Mouse (Mus musculus): ENCODE measurements around the gene Aldoc. TPM values are rescaled to one million over a fixed set of nuclear protein-coding genes. Genes with fewer than 3 reads are reported as not detected.

Gene Aldoc
- polyA plus RNA-seq, 1 experiment: 1.7 TPM

DNA sequence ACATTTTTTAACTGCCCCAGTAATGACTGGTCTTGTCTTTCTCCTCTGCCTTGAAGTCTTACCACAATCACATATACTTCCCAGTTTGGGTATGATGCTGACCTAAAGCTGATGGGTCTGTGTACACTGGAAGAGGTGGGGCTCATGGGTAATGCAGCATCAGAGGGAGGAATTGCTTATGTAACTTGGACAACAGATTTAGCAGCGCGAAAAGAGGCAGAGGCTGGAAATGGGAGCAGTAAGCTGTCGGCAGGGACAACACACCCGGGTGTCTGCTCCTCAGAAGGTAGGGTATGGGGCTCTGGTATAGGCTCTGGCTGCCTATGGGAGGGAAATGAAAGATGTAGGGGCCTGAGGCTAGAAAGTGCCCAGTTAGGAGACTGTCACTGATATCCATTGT, 32.1 kb upstream of the Aldoc start, which contains the start of gene BC030499:
Gene BC030499 (plus strand): TSS at position 188 of the 400 bp plus-strand sequence.
- no peaks in the 10 kb centered on the region for H3K27me3 ChIP-seq (ENCODE audit: control insufficient read depth, insufficient read depth, insufficient read length)
- no peak within 1 kb of the TSS for H3K4me3 ChIP-seq
- no peak within 1 kb of the TSS for H3K4me2 ChIP-seq (ENCODE audit: low read depth)
- H3K79me2 ChIP-seq (ENCODE audit: control insufficient read depth, insufficient read depth): no peaks in the 10 kb centered on the region
- TF ChIP-seq MYOG (IDR thresholded peaks at IDR 0.05; ENCODE audit: control insufficient read depth in 1 of 3, insufficient read depth in 1 of 3, insufficient read length in 2 of 3, low read depth in 2 of 3) (no peak), MYOD1 (IDR thresholded peaks at IDR 0.05; ENCODE audit: control insufficient read depth in 1 of 3, insufficient read length in 2 of 3, low read depth in 2 of 3) (no peak)
- H3K36me3 ChIP-seq (ENCODE audit: control insufficient read depth, insufficient read depth): peaks cover 45% of the 10 kb centered on the region
- no peak within 1 kb of the TSS for H3ac ChIP-seq (ENCODE audit: control insufficient read depth, insufficient read length)

DNA sequence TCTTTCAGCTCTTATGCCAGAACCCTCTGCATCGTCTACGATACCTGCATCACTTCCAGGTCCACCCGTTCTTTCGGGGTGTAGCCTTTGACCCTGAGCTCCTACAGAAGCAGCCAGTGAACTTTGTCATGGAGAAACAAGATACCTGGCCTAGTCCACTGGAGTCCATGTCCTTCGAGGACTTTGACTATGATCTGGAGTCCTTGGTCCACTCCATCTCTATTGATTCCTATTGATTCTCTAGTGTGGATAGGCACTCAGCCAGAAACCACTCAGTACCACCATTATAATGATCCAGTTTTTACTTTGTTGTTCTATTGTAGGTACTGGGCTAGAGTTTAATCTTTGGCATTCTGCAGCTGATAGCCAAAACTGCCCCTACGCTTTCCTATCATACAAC, 28.2 kb upstream of the Aldoc start:
- Histone ChIP-seq H3K4me3 (no peak overlapping the region), H3K36me3 (ENCODE audit: control insufficient read depth, insufficient read depth) (peaks cover 19% of the 10 kb centered on the region), H3K79me2 (ENCODE audit: control insufficient read depth, insufficient read depth) (no peaks in the 10 kb centered on the region), H3K4me2 (ENCODE audit: low read depth) (no peak overlapping the region), H3K27me3 (ENCODE audit: control insufficient read depth, insufficient read depth, insufficient read length) (no peaks in the 10 kb centered on the region), H3ac (ENCODE audit: control insufficient read depth, insufficient read length) (no peak overlapping the region)
- TF ChIP-seq POLR2A (IDR thresholded peaks at IDR 0.05; ENCODE audit: insufficient read length, low read depth) (no peak), TCF3 (IDR thresholded peaks at IDR 0.05; ENCODE audit: insufficient read length, low read depth) (no peak), MAX (IDR thresholded peaks at IDR 0.05; ENCODE audit: low read depth) (no peak), MYOG (IDR thresholded peaks at IDR 0.05; ENCODE audit: control insufficient read depth in 1 of 3, insufficient read depth in 1 of 3, insufficient read length in 2 of 3, low read depth in 2 of 3) (no peak), E2F4 (IDR thresholded peaks at IDR 0.05; ENCODE audit: insufficient read depth) (no peak), CEBPB (IDR thresholded peaks at IDR 0.05; ENCODE audit: insufficient read depth, poor library complexity, severe bottlenecking) (no peak), MYOD1 (IDR thresholded peaks at IDR 0.05; ENCODE audit: control insufficient read depth in 1 of 3, insufficient read length in 2 of 3, low read depth in 2 of 3) (no peak)

DNA sequence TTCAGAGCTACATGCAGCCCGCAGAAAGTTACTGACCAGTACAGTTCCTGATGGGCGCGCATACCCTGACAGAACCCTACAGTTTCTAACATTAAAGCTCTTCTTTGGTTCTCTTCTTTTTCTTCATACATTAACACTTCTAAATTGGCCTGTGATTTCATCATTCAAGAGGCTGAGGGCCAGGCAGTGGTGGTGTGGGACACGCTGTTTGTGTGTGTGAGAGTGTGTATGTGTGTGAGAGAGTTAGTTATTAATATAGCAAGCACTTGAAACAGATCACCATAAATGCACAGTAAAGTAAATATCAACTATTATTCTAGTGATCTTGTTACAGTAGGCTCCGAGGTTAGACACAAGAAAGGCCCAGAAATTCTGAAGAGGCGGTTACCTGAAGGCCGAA, 21.9 kb upstream of the Aldoc start:
- no peaks in the 10 kb centered on the region for H3K27me3 ChIP-seq (ENCODE audit: control insufficient read depth, insufficient read depth, insufficient read length)
- H3K4me3 ChIP-seq: peak overlapping the region; percentile 60
- TF ChIP-seq MAX (IDR thresholded peaks at IDR 0.05; ENCODE audit: low read depth) (no peak), E2F4 (IDR thresholded peaks at IDR 0.05; ENCODE audit: insufficient read depth) (no peak), MYOD1 (IDR thresholded peaks at IDR 0.05; ENCODE audit: control insufficient read depth in 1 of 3, insufficient read length in 2 of 3, low read depth in 2 of 3) (no peak), MYOG (IDR thresholded peaks at IDR 0.05; ENCODE audit: control insufficient read depth in 1 of 3, insufficient read depth in 1 of 3, insufficient read length in 2 of 3, low read depth in 2 of 3) (no peak), REST (IDR thresholded peaks at IDR 0.05; ENCODE audit: insufficient read depth, insufficient read length) (no peak), TCF12 (IDR thresholded peaks at IDR 0.05; ENCODE audit: insufficient read depth, poor library complexity, severe bottlenecking) (no peak), SRF (IDR thresholded peaks at IDR 0.05; ENCODE audit: control insufficient read depth, insufficient read length, low read depth) (no peak), CEBPB (IDR thresholded peaks at IDR 0.05; ENCODE audit: insufficient read depth, poor library complexity, severe bottlenecking) (peak; percentile 84)
- peaks cover 43% of the 10 kb centered on the region for H3K79me2 ChIP-seq (ENCODE audit: control insufficient read depth, insufficient read depth)
- H3K36me3 ChIP-seq (ENCODE audit: control insufficient read depth, insufficient read depth): peaks cover 13% of the 10 kb centered on the region
- peak overlapping the region; percentile 81 for H3K4me2 ChIP-seq (ENCODE audit: low read depth)
- H3ac ChIP-seq (ENCODE audit: control insufficient read depth, insufficient read length): no peak overlapping the region

DNA sequence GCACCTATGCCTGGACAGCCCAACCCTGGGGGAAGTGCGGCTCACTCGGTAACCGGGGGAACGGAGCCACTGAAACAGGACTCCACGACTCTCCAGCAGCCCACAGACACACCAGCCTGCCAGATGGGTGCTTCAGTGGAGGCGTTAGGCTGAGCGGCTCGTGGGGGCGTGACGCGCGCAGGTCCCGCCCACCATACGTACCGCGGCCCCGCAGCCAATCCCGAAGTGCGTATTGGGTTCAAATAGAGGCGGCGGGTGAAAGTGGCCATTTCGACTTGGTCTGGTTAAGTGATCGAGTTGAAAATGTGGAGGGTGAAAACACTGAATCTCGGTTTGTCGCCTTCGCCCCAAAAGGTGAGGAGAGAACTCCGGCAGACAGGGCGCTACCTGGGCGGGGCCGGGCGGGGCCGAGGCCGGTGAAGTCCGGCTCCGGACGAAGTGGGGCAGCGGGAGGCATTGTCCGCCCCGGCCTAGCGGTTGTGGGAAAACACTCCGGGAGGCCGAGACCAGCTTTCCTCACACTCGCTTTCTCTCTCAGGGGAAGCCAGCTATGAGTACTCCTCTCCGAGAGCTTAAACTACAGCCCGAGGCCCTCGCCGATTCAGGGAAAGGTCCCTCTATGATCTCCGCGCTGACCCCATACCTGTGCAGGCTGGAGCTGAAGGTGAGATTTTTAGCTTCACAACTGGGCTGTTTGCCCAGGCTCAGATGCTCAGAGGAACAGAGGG, 21.2 kb upstream of the Aldoc start, which contains the start of gene Spag5:
Gene Spag5 (plus strand): TSS at position 173 of the 728 bp plus-strand sequence.
- Histone ChIP-seq H3K79me2 (ENCODE audit: control insufficient read depth, insufficient read depth) (peaks cover 44% of the 10 kb centered on the region), H3ac (ENCODE audit: control insufficient read depth, insufficient read length) (no peak within 1 kb of the TSS)
- peak; percentile 96 for TF ChIP-seq E2F4 (IDR thresholded peaks at IDR 0.05; ENCODE audit: insufficient read depth)
- no peak for TF ChIP-seq SRF (IDR thresholded peaks at IDR 0.05; ENCODE audit: control insufficient read depth, insufficient read length, low read depth)
- TF ChIP-seq POLR2AphosphoS2 (IDR thresholded peaks at IDR 0.05; ENCODE audit: insufficient read length, low read depth): peak; percentile 97
- peak in 1 of 3 experiments; percentile 58 for TF ChIP-seq MYOG (IDR thresholded peaks at IDR 0.05; ENCODE audit: control insufficient read depth in 1 of 3, insufficient read depth in 1 of 3, insufficient read length in 2 of 3, low read depth in 2 of 3)
- no peak for TF ChIP-seq TCF3 (IDR thresholded peaks at IDR 0.05; ENCODE audit: insufficient read length, low read depth)
- TF ChIP-seq MYOD1 (IDR thresholded peaks at IDR 0.05; ENCODE audit: control insufficient read depth in 1 of 3, insufficient read length in 2 of 3, low read depth in 2 of 3): peak in 1 of 3 experiments; percentile 39
- TF ChIP-seq POLR2A (IDR thresholded peaks at IDR 0.05; ENCODE audit: insufficient read length, low read depth): peak; percentile 97

DNA sequence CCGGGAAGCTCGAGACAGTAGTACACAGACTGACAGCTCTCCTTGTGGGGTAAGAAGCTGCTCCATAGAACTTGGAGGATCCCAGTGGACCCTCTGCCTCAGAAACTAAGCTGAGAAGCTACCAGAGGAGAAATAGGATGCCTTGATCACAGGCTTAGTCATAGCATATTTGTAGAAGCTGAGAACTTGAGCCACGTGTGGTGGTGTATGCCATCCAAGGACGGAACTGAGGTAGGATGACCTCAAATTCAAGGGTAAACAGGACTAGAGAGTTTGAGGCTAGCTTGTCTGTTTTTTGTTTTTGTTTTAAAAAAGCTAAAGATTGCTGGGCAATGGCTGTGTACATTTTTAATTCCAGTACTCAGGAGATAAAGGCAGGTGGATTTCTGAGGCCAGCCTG, 17.5 kb upstream of the Aldoc start:
- TF ChIP-seq TCF12 (IDR thresholded peaks at IDR 0.05; ENCODE audit: insufficient read depth, poor library complexity, severe bottlenecking) (no peak), POLR2A (IDR thresholded peaks at IDR 0.05; ENCODE audit: insufficient read length, low read depth) (no peak), POLR2AphosphoS2 (IDR thresholded peaks at IDR 0.05; ENCODE audit: insufficient read length, low read depth) (no peak), MAX (IDR thresholded peaks at IDR 0.05; ENCODE audit: low read depth) (no peak), TCF3 (IDR thresholded peaks at IDR 0.05; ENCODE audit: insufficient read length, low read depth) (no peak), REST (IDR thresholded peaks at IDR 0.05; ENCODE audit: insufficient read depth, insufficient read length) (no peak), MYOD1 (IDR thresholded peaks at IDR 0.05; ENCODE audit: control insufficient read depth in 1 of 3, insufficient read length in 2 of 3, low read depth in 2 of 3) (no peak), MYOG (IDR thresholded peaks at IDR 0.05; ENCODE audit: control insufficient read depth in 1 of 3, insufficient read depth in 1 of 3, insufficient read length in 2 of 3, low read depth in 2 of 3) (no peak), USF1 (IDR thresholded peaks at IDR 0.05; ENCODE audit: low read depth) (peak; percentile 2)
- Histone ChIP-seq H3ac (ENCODE audit: control insufficient read depth, insufficient read length) (no peak overlapping the region), H3K4me2 (ENCODE audit: low read depth) (no peak overlapping the region), H3K79me2 (ENCODE audit: control insufficient read depth, insufficient read depth) (peaks cover 59% of the 10 kb centered on the region), H3K4me3 (no peak overlapping the region), H3K36me3 (ENCODE audit: control insufficient read depth, insufficient read depth) (peaks cover 38% of the 10 kb centered on the region), H3K27me3 (ENCODE audit: control insufficient read depth, insufficient read depth, insufficient read length) (no peaks in the 10 kb centered on the region)

More for the DNA sequence above, 21.2 kb upstream of the Aldoc start, which contains the start of gene Spag5:
- Histone ChIP-seq H3K4me3 (peak within 1 kb of the TSS; percentile 60), H3K36me3 (ENCODE audit: control insufficient read depth, insufficient read depth) (peaks cover 13% of the 10 kb centered on the region), H3K27me3 (ENCODE audit: control insufficient read depth, insufficient read depth, insufficient read length) (no peaks in the 10 kb centered on the region), H3K4me2 (ENCODE audit: low read depth) (peak within 1 kb of the TSS; percentile 81)

Measured in myocyte (in vitro differentiated cells).